8 mouse cellular contexts compared by ENCODE assay signal in genomic region chr1:86442832-86443231, GRCm38 (mm10). TPM values are rescaled to one million over a fixed set of nuclear protein-coding genes. Genes with fewer than 3 reads are reported as not detected.
DNase-seq lines count a peak whose midpoint lies in the region; ATAC-seq and TF ChIP-seq lines count a peak whose summit lies in the region.

No protein-coding gene starts in this region.

- intact Hi-C loops in left cerebral cortex, adult 2 months (cut with DNase I) = loop anchor here (1.0 to 2.0 kb wide), 2 partner anchors 28 to 44 kb away; no protein-coding TSS in a partner anchor
- intact Hi-C loops in left cerebral cortex, postnatal 25 days (cut with DNase I) = loop anchor here (1.0 kb wide), 1 partner anchor 44 kb away; no protein-coding TSS in a partner anchor

- peak; percentile 24 for ATAC-seq in inflammation-experienced regulatory T-cells, adult 6 months
- ATAC-seq in midbrain, embryonic 16.5 days = peak; percentile 6; the same call in 1 of the 2 replicates

- peaks cover 61% of the 10 kb centered on the region for H3K4me1 ChIP-seq in embryonic facial prominence, embryonic 10.5 days
- H3K4me1 ChIP-seq in midbrain, embryonic 16.5 days (ENCODE audit: control insufficient read depth, insufficient read depth, low read length) = peaks cover 33% of the 10 kb centered on the region

- H3K27me3 ChIP-seq in embryonic facial prominence, embryonic 10.5 days (replicated peaks; ENCODE audit: low read depth, poor library complexity, severe bottlenecking) = peaks cover 14% of the 10 kb centered on the region; the same call in 1 of the 2 replicates
- H3K27me3 ChIP-seq in midbrain, embryonic 16.5 days (ENCODE audit: control insufficient read depth, insufficient read depth, low read depth, low read length) = no peaks in the 10 kb centered on the region

- no peaks in the 10 kb centered on the region for H3K36me3 ChIP-seq in embryonic facial prominence, embryonic 10.5 days (replicated peaks)
- H3K36me3 ChIP-seq in midbrain, embryonic 16.5 days (ENCODE audit: control insufficient read depth, insufficient read depth, low read length) = no peaks in the 10 kb centered on the region

- H3K27ac ChIP-seq in left cerebral cortex, adult 2 months = peak overlapping the region; percentile 98
- H3K27ac ChIP-seq in embryonic facial prominence, embryonic 10.5 days (replicated peaks) = peak overlapping the region; percentile 100
- peak overlapping the region; percentile 97 for H3K27ac ChIP-seq in midbrain, embryonic 16.5 days (ENCODE audit: low read length)

- no peak for TF ChIP-seq CTCF in left cerebral cortex, adult 2 months (IDR thresholded peaks at IDR 0.05)

- H3K9me3 ChIP-seq in embryonic facial prominence, embryonic 10.5 days = no peaks in the 10 kb centered on the region
- no peaks in the 10 kb centered on the region for H3K9me3 ChIP-seq in midbrain, embryonic 16.5 days (replicated peaks; ENCODE audit: control insufficient read depth, low read length, poor library complexity, severe bottlenecking)

- 4% methylated on average over 24 of the region's 24 CpGs for WGBS in embryonic facial prominence, embryonic 10.5 days
- WGBS in midbrain, embryonic 16.5 days = under 1% methylated on average over 24 of the region's 24 CpGs

- peak overlapping the region; percentile 94 for H3K4me2 ChIP-seq in midbrain, embryonic 16.5 days (ENCODE audit: low read length)

- peak overlapping the region; percentile 97 for H3K9ac ChIP-seq in midbrain, embryonic 16.5 days (ENCODE audit: low read depth, low read length)

- H3K4me3 ChIP-seq in left cerebral cortex, adult 2 months = peak overlapping the region; percentile 68
- H3K4me3 ChIP-seq in embryonic facial prominence, embryonic 10.5 days = peak overlapping the region; percentile 68
- peak overlapping the region; percentile 48 for H3K4me3 ChIP-seq in midbrain, embryonic 16.5 days (ENCODE audit: low read depth, low read length)

- DNase-seq in left cerebral cortex, adult 2 months (ENCODE audit: extremely low spot score in 1 of 2, low spot score in 2 of 2) = no peak
- DNase-seq in left cerebral cortex, postnatal 25 days (ENCODE audit: low spot score in 2 of 2) = no peak
- no peak for DNase-seq in embryonic facial prominence, embryonic 10.5 days (ENCODE audit: low spot score)
- DNase-seq in gastrocnemius, postnatal 25 days = no peak
- no peak for DNase-seq in urinary bladder, postnatal 4 days (ENCODE audit: low spot score in 2 of 2)
- no peak for DNase-seq in adrenal gland, postnatal 10 days

RNA-seq across cellular contexts. Expression of gene Tex44, which starts 16.7 kb away (rescaled TPM):
- total RNA-seq in left cerebral cortex, adult 2 months (2021) = not detected
- total RNA-seq in left cerebral cortex, postnatal 25 days (2021) = not detected
- polyA plus RNA-seq in embryonic facial prominence, embryonic 10.5 days (2016; fragmentation: Nextera tagmentation; extraction: Ambion mirVana) = not detected in 2 replicates
- polyA plus RNA-seq in inflammation-experienced regulatory T-cells, adult 6 months (2017; shearing (Covaris generic)) = not detected
- polyA plus RNA-seq in midbrain, embryonic 16.5 days (2015; fragmentation: Nextera tagmentation; extraction: Ambion mirVana) = not detected in 2 replicates
- total RNA-seq in gastrocnemius, postnatal 25 days (2021) = not detected
- total RNA-seq in adrenal gland, postnatal 10 days (2021) = not detected

RNA-seq across cellular contexts. Expression of gene Nmur1, which starts 16.8 kb away (rescaled TPM):
- total RNA-seq in left cerebral cortex, adult 2 months (2021) = not detected
- not detected for total RNA-seq in left cerebral cortex, postnatal 25 days (2021)
- 0.24 TPM in 1 of 2 replicates, not detected in the other for polyA plus RNA-seq in embryonic facial prominence, embryonic 10.5 days (2016; fragmentation: Nextera tagmentation; extraction: Ambion mirVana)
- polyA plus RNA-seq in inflammation-experienced regulatory T-cells, adult 6 months (2017; shearing (Covaris generic)) = 1 to 10 TPM in 2 of 3 experiments, under 1 TPM in 1; 0.77 to 2.1 (median 1.5) TPM
- 0.11 TPM in 1 of 2 replicates, not detected in the other for polyA plus RNA-seq in midbrain, embryonic 16.5 days (2015; fragmentation: Nextera tagmentation; extraction: Ambion mirVana)
- not detected for total RNA-seq in gastrocnemius, postnatal 25 days (2021)
- not detected for total RNA-seq in adrenal gland, postnatal 10 days (2021)
